In the genomic region with DNA sequence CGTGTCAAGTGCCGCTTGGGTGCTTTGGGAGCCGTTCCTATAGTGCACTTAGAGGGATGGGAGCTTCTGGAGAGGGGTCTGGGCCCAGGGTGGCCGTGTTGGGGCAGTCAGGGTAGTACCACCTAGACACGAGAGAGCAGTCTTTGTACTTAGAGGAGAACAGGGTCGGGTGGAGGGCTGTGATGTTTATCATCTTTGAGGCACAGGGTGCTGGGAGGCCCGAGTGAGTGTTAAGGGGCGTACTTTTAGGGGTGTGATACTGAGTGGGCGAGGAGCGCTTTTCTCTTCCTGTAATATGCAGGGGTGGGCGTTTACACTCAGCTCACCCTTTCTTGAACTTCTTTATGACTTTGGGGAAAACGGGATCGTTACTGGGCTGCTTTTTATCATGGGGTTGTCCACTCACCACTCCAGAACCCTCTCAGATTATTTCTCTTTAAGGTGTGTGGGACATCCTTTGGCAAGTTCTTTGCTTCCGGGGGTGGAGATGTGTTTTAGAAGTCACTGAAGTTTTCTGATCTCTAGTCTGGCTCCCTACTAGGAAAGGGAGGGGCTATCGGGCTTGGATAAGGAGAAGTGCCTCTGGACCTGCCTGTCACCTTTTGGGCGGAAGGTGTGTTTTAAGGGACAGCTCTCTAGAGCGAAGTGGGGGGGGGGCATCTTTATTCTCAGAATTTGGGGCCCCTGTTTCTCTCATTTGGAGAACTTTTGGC, we compare ENCODE assay signal across 8 mouse cellular contexts. TPM values are rescaled to one million over a fixed set of nuclear protein-coding genes. Genes with fewer than 3 reads are reported as not detected.
DNase-seq lines count a peak whose midpoint lies in the region; ATAC-seq and TF ChIP-seq lines count a peak whose summit lies in the region.

No protein-coding gene starts in this region.

- H3K36me3 ChIP-seq in forebrain, embryonic 10.5 days (replicated peaks) = peaks cover 17% of the 10 kb centered on the region
- peaks cover 10% of the 10 kb centered on the region; the same call in 1 of the 2 replicates for H3K36me3 ChIP-seq in liver, embryonic 13.5 days
- H3K36me3 ChIP-seq in neural tube, embryonic 12.5 days = no peaks in the 10 kb centered on the region

- no peaks in the 10 kb centered on the region for H3K9me3 ChIP-seq in forebrain, embryonic 10.5 days
- no peaks in the 10 kb centered on the region for H3K9me3 ChIP-seq in liver, embryonic 13.5 days (replicated peaks)
- H3K9me3 ChIP-seq in neural tube, embryonic 12.5 days = no peaks in the 10 kb centered on the region

- 3% methylated on average over 17 of the region's 17 CpGs for WGBS in forebrain, embryonic 10.5 days
- under 1% methylated on average over 17 of the region's 17 CpGs for WGBS in liver, embryonic 13.5 days (ENCODE audit: insufficient replicate concordance)
- WGBS in neural tube, embryonic 12.5 days = 4% methylated on average over 17 of the region's 17 CpGs

- peak overlapping the region; percentile 93 for H3K4me2 ChIP-seq in liver, embryonic 13.5 days
- peak overlapping the region; percentile 77 for H3K4me2 ChIP-seq in neural tube, embryonic 12.5 days (replicated peaks)

- H3K9ac ChIP-seq in liver, embryonic 13.5 days = peak overlapping the region; percentile 90
- peak overlapping the region; percentile 86 for H3K9ac ChIP-seq in neural tube, embryonic 12.5 days

- CTCF ChIA-PET in Patski (lab: Charles Lee) = no interaction called here

- peak; percentile 49 for DNase-seq in kidney, adult 11 months
- no peak for DNase-seq in kidney, postnatal 4 days
- no peak for DNase-seq in Patski (ENCODE audit: low read depth, low spot score)
- DNase-seq in forebrain, embryonic 10.5 days (ENCODE audit: extremely low spot score, low spot score) = no peak
- peak; percentile 10 for DNase-seq in hindlimb bud, embryonic 11.5 days (ENCODE audit: extremely low spot score, low read depth, low spot score)
- peak; percentile 38 for DNase-seq in liver, embryonic 13.5 days
- no peak for DNase-seq in gastrocnemius, postnatal 25 days

- H3K27ac ChIP-seq in forebrain, embryonic 10.5 days = peak overlapping the region; percentile 97
- H3K27ac ChIP-seq in liver, embryonic 13.5 days = peak overlapping the region; percentile 99
- peak overlapping the region; percentile 93 for H3K27ac ChIP-seq in neural tube, embryonic 12.5 days

- ATAC-seq in Patski = peak; percentile 27
- ATAC-seq in liver, embryonic 13.5 days (ENCODE audit: low read depth) = peak; percentile 69
- ATAC-seq in neural tube, embryonic 12.5 days (ENCODE audit: low FRiP score, low read depth) = peak; percentile 84

- H3K4me3 ChIP-seq in forebrain, embryonic 10.5 days = peak overlapping the region; percentile 80
- peak overlapping the region; percentile 73 for H3K4me3 ChIP-seq in liver, embryonic 13.5 days (replicated peaks)
- H3K4me3 ChIP-seq in neural tube, embryonic 12.5 days = peak overlapping the region; percentile 65

- in situ Hi-C loops in Patski (cut with MboI; ENCODE audit: low pct_unique_long_range_greater_than_20kb) = no loop called here

- TF ChIP-seq CTCF in Patski (IDR thresholded peaks at IDR 0.05) = no peak

- POLR2A ChIA-PET in Patski (lab: Charles Lee) = interaction anchor here (0.6 to 2.1 kb wide), 7 partner anchors 10 to 97 kb away, joined by 3 to 6 read pairs (median 4); a partner anchor contains a TSS

- H3K27me3 ChIP-seq in Patski = no peaks in the 10 kb centered on the region
- H3K27me3 ChIP-seq in forebrain, embryonic 10.5 days (ENCODE audit: poor library complexity, severe bottlenecking) = no peaks in the 10 kb centered on the region
- no peaks in the 10 kb centered on the region for H3K27me3 ChIP-seq in liver, embryonic 13.5 days
- H3K27me3 ChIP-seq in neural tube, embryonic 12.5 days (replicated peaks) = no peaks in the 10 kb centered on the region

- peaks cover 34% of the 10 kb centered on the region for H3K4me1 ChIP-seq in forebrain, embryonic 10.5 days
- H3K4me1 ChIP-seq in liver, embryonic 13.5 days (replicated peaks) = peaks cover 58% of the 10 kb centered on the region
- peaks cover 26% of the 10 kb centered on the region for H3K4me1 ChIP-seq in neural tube, embryonic 12.5 days

RNA-seq across cellular contexts. Expression of a gene that starts 1.0 kb away (rescaled TPM):
- 71.9 TPM for polyA plus RNA-seq in Patski (2021)
- 73.3 and 78.8 TPM in 2 replicates for polyA plus RNA-seq in forebrain, embryonic 10.5 days (2016; fragmentation: Nextera tagmentation; extraction: Ambion mirVana)
- polyA plus RNA-seq in liver, embryonic 13.5 days (2015; fragmentation: Nextera tagmentation; extraction: Ambion mirVana) = 29.6 and 32.3 TPM in 2 replicates
- polyA plus RNA-seq in neural tube, embryonic 12.5 days (2016; fragmentation: Nextera tagmentation; extraction: Ambion mirVana) = 74.8 and 78.2 TPM in 2 replicates
- total RNA-seq in gastrocnemius, postnatal 25 days (2021) = 100 to 1,000 TPM; 135 to 147 TPM

RNA-seq across cellular contexts. Expression of a gene that starts 39.3 kb away (rescaled TPM):
- polyA plus RNA-seq in Patski (2021) = 13.6 TPM
- 38.8 and 39.3 TPM in 2 replicates for polyA plus RNA-seq in forebrain, embryonic 10.5 days (2016; fragmentation: Nextera tagmentation; extraction: Ambion mirVana)
- polyA plus RNA-seq in liver, embryonic 13.5 days (2015; fragmentation: Nextera tagmentation; extraction: Ambion mirVana) = 19.7 and 22.8 TPM in 2 replicates
- polyA plus RNA-seq in neural tube, embryonic 12.5 days (2016; fragmentation: Nextera tagmentation; extraction: Ambion mirVana) = 31.8 and 36.0 TPM in 2 replicates
- total RNA-seq in gastrocnemius, postnatal 25 days (2021) = 100 to 1,000 TPM in 1 of 2 experiments, 10 to 100 TPM in 1; 88.3 to 110 TPM

RNA-seq across cellular contexts. Expression of a gene that starts 39.4 kb away (rescaled TPM):
- 148 TPM for polyA plus RNA-seq in Patski (2021)
- 41.9 and 42.0 TPM in 2 replicates for polyA plus RNA-seq in forebrain, embryonic 10.5 days (2016; fragmentation: Nextera tagmentation; extraction: Ambion mirVana)
- 53.8 and 58.5 TPM in 2 replicates for polyA plus RNA-seq in liver, embryonic 13.5 days (2015; fragmentation: Nextera tagmentation; extraction: Ambion mirVana)
- 90.8 and 91.3 TPM in 2 replicates for polyA plus RNA-seq in neural tube, embryonic 12.5 days (2016; fragmentation: Nextera tagmentation; extraction: Ambion mirVana)
- 10 to 100 TPM; 14.9 to 15.0 TPM for total RNA-seq in gastrocnemius, postnatal 25 days (2021)

Comparison
In these comparisons a context has a peak if more than half of its experiments do, and no peak if none do; other contexts are left out.
1. DNase-seq: peak in kidney, adult 11 months (single experiment), hindlimb bud, embryonic 11.5 days (single experiment) and liver, embryonic 13.5 days (single experiment); none in kidney, postnatal 4 days (0 of 2), Patski (single experiment), forebrain, embryonic 10.5 days (single experiment) and gastrocnemius, postnatal 25 days (single experiment).
2. ATAC-seq: peak in every context shown above with its lines; median percentile 84 in neural tube, embryonic 12.5 days; 69 in liver, embryonic 13.5 days; 27 in Patski.
3. Peak in every context shown above with its lines, with median percentiles within 50 percentile points of each other: H3K27ac ChIP-seq and H3K4me3 ChIP-seq.